Comparison of ENCODE assay signal across 22 mouse cellular contexts in genomic region chr2:160148516-160148915, GRCm38 (mm10).
DNase-seq lines count a peak whose midpoint lies in the region; TF ChIP-seq lines count a peak whose summit lies in the region.
"Had no signal": no experiment of that assay in that cellular context is flagged by ENCODE, and none has a peak within 500 bp of the region (broad histone marks: within the 10 kb centered on the region; RNA-seq: fewer than 3 reads in every experiment).

No protein-coding gene starts in this region.

- intact Hi-C loops in left cerebral cortex, postnatal 4 days (cut with DNase I), result no loop called here

- no peak overlapping the region for H3K27ac ChIP-seq in layer of hippocampus, adult 2 months
- H3K27ac ChIP-seq: embryonic facial prominence, embryonic 12.5 days; forebrain, embryonic 10.5 days; heart, embryonic 13.5 days; hindbrain, embryonic 13.5 days; kidney, embryonic 15.5 days; liver, embryonic 12.5 days; midbrain, embryonic 12.5 days; neural tube, embryonic 15.5 days had no signal

- no peak overlapping the region for H3K4me3 ChIP-seq in layer of hippocampus, adult 2 months
- H3K4me3 ChIP-seq: embryonic facial prominence, embryonic 12.5 days; forebrain, embryonic 10.5 days; heart, embryonic 13.5 days; hindbrain, embryonic 13.5 days; kidney, embryonic 15.5 days; liver, embryonic 12.5 days; midbrain, embryonic 12.5 days; neural tube, embryonic 15.5 days had no signal

- TF ChIP-seq CTCF in layer of hippocampus, adult 2 months (conservative IDR thresholded peaks at IDR 0.05), result no peak

- DNase-seq in left cerebral cortex, postnatal 4 days, result peak; percentile 18
- DNase-seq in left cerebral cortex, adult 18-20 months (ENCODE audit: low spot score in 2 of 2), result no peak
- DNase-seq in ES-CJ7 (ENCODE audit: low read depth, low spot score) (peak; percentile 24), ZHBTc4 (ENCODE audit: low read depth, low spot score) (peak; percentile 41)
- peak; percentile 16 for DNase-seq in fat pad, adult 2 months (ENCODE audit: extremely low read depth, low read depth, low spot score)
- no peak for DNase-seq in gastrocnemius, postnatal 25 days
- no peak for DNase-seq in layer of hippocampus, adult 2 months (ENCODE audit: low spot score in 2 of 2)
- DNase-seq: adrenal gland, postnatal 25 days; gastrocnemius, postnatal 10 days; heart, adult 18-20 months; kidney, adult 11 months; lung, adult 18-20 months; lung, postnatal 14 days; thymus, postnatal 36 days had no signal

Comparison
In these comparisons a context has a peak if more than half of its experiments do, and no peak if none do; other contexts are left out.
1. DNase-seq: peak in left cerebral cortex, postnatal 4 days (single experiment), ES-CJ7 (single experiment), ZHBTc4 (single experiment) and fat pad, adult 2 months (single experiment); none in left cerebral cortex, adult 18-20 months (0 of 2), gastrocnemius, postnatal 25 days (single experiment) and layer of hippocampus, adult 2 months (0 of 2).